Mouse (Mus musculus) neural tube, embryonic 15.5 days (tissue): ENCODE measurements around the gene Nsl1. TPM values are rescaled to one million over a fixed set of nuclear protein-coding genes. Genes with fewer than 3 reads are reported as not detected.
"Not testable (repeated sequence)": the region's sequence is repeated elsewhere in the genome, so short reads cannot be mapped to it uniquely, and the experiment has no call there.

ENCODE experiments used
- ATAC-seq: fragments of 200-750 bp; cut with Nextera tagmentation; 2 replicates; pipeline ENCODE4 v1.8.0; 2017; ENCODE audit warnings: mild to moderate bottlenecking, moderate TSS enrichment, moderate library complexity; ENCODE audit not compliant: low FRiP score
- H3K27ac ChIP-seq: fragments of 300-500 bp; sonication (generic); replicated peaks from 2 replicates; pipeline ENCODE4 v1.5.1; 2015; ENCODE audit warnings: mild to moderate bottlenecking, inconsistent platforms
- H3K27me3 ChIP-seq: fragments of 300-500 bp; sonication (generic); replicated peaks from 2 replicates; pipeline ENCODE4 v1.6.1; 2015; ENCODE audit warnings: inconsistent platforms
- H3K36me3 ChIP-seq: fragments of 300-500 bp; sonication (generic); 2 replicates; pipeline ENCODE4 v1.6.1; 2015; ENCODE audit warnings: inconsistent platforms
- H3K4me1 ChIP-seq: fragments of 300-500 bp; sonication (generic); 2 replicates; pipeline ENCODE4 v1.6.1; 2015; ENCODE audit warnings: inconsistent platforms
- H3K4me2 ChIP-seq: fragments of 300-500 bp; sonication (generic); 2 replicates; pipeline ENCODE4 v1.6.1; 2015; ENCODE audit warnings: inconsistent platforms, mild to moderate bottlenecking, moderate library complexity
- H3K4me3 ChIP-seq: fragments of 300-500 bp; sonication (generic); replicated peaks from 2 replicates; pipeline ENCODE4 v1.5.1; 2015; ENCODE audit warnings: mild to moderate bottlenecking, inconsistent platforms
- H3K9ac ChIP-seq: fragments of 300-500 bp; sonication (generic); replicated peaks from 2 replicates; pipeline ENCODE4 v1.6.1; 2015; ENCODE audit warnings: mild to moderate bottlenecking, inconsistent platforms
- H3K9me3 ChIP-seq: fragments of 300-500 bp; sonication (generic); replicated peaks from 2 replicates; pipeline ENCODE4 v1.6.1; 2016; ENCODE audit warnings: inconsistent platforms
- WGBS: fragments of 180-500 bp; shearing (Covaris S2); methylation state at CpG from one replicate; pipeline ENCODE4 v1.1.7; 2015; ENCODE audit warnings: mixed read lengths; 5-methylcytosine and 5-hydroxymethylcytosine counted together
- polyA plus RNA-seq: library from polyadenylated mRNA; unstranded; fragments of >200 nt; fragmentation: Nextera tagmentation; extraction: Ambion mirVana; gene quantifications from 2 replicates; pipeline ENCODE4 v1.2.1, GENCODE M21; 2015

Gene Nsl1
- polyA plus RNA-seq, 1 experiment from 2014 or later, result 4.6 TPM

- not testable (repeated sequence) for ATAC-seq, H3K9me3 ChIP-seq, H3K9ac ChIP-seq, H3K27me3 ChIP-seq, H3K4me3 ChIP-seq, H3K4me1 ChIP-seq, H3K36me3 ChIP-seq, H3K4me2 ChIP-seq, H3K27ac ChIP-seq
- WGBS, result 85% methylated on average over 6 of the region's 6 CpGs
Observed at GRCm38 (mm10) chr1:191030922-191031425, 31.8 kb upstream of the Nsl1 start.

GRCm38 (mm10) chr1:191035649-191036048 is 27.2 kb upstream of the Nsl1 start:
- Histone ChIP-seq H3K4me1 (no peaks in the 10 kb centered on the region), H3K9ac (no peak overlapping the region), H3K27me3 (no peaks in the 10 kb centered on the region), H3K4me2 (no peak overlapping the region), H3K9me3 (no peaks in the 10 kb centered on the region), H3K27ac (no peak overlapping the region), H3K36me3 (no peaks in the 10 kb centered on the region), H3K4me3 (no peak overlapping the region)
- no peak for ATAC-seq
- WGBS, result 41% methylated on average over 4 of the region's 4 CpGs

GRCm38 (mm10) chr1:191036554-191037334 is 26.1 kb upstream of the Nsl1 start, which contains the start of gene Spata45:
Spata45 (plus strand) TSS chr1:191036639.
- Histone ChIP-seq H3K9ac (no peak within 1 kb of the TSS), H3K4me1 (no peaks in the 10 kb centered on the region), H3K36me3 (no peaks in the 10 kb centered on the region), H3K9me3 (no peaks in the 10 kb centered on the region), H3K27ac (no peak within 1 kb of the TSS), H3K27me3 (no peaks in the 10 kb centered on the region), H3K4me3 (no peak within 1 kb of the TSS), H3K4me2 (no peak within 1 kb of the TSS)
- WGBS, result 83% methylated on average over 6 of the region's 6 CpGs
- ATAC-seq, result no peak

GRCm38 (mm10) chr1:191037999-191038398 is 24.8 kb upstream of the Nsl1 start:
- Histone ChIP-seq H3K4me3 (no peak overlapping the region), H3K27me3 (no peaks in the 10 kb centered on the region), H3K27ac (no peak overlapping the region), H3K36me3 (no peaks in the 10 kb centered on the region), H3K9ac (no peak overlapping the region), H3K4me2 (no peak overlapping the region), H3K9me3 (no peaks in the 10 kb centered on the region), H3K4me1 (no peaks in the 10 kb centered on the region)
- no peak for ATAC-seq
- 96% methylated on average over 4 of the region's 4 CpGs for WGBS

- ATAC-seq, result no peak
- no peak overlapping the region for H3K27ac ChIP-seq
- H3K9me3 ChIP-seq, result no peaks in the 10 kb centered on the region
- H3K36me3 ChIP-seq, result no peaks in the 10 kb centered on the region; the same call in 1 of the 2 replicates
- no peaks in the 10 kb centered on the region for H3K4me1 ChIP-seq
- H3K9ac ChIP-seq, result no peak overlapping the region
- no peak overlapping the region for H3K4me2 ChIP-seq
- no peaks in the 10 kb centered on the region for H3K27me3 ChIP-seq
- H3K4me3 ChIP-seq, result no peak overlapping the region
Observed at GRCm38 (mm10) chr1:191041352-191041751, 21.5 kb upstream of the Nsl1 start.

- no peaks in the 10 kb centered on the region for H3K27me3 ChIP-seq
- H3K4me2 ChIP-seq, result no peak overlapping the region
- WGBS, result 87% methylated on average over 5 of the region's 5 CpGs
- no peak overlapping the region for H3K4me3 ChIP-seq
- H3K9ac ChIP-seq, result no peak overlapping the region
- no peak overlapping the region for H3K27ac ChIP-seq
- no peaks in the 10 kb centered on the region; the same call in 1 of the 2 replicates for H3K36me3 ChIP-seq
- no peak for ATAC-seq
- H3K9me3 ChIP-seq, result no peaks in the 10 kb centered on the region
- H3K4me1 ChIP-seq, result no peaks in the 10 kb centered on the region
Observed at GRCm38 (mm10) chr1:191042106-191042505, 20.7 kb upstream of the Nsl1 start.

- Histone ChIP-seq H3K9ac (no peak overlapping the region), H3K9me3 (no peaks in the 10 kb centered on the region), H3K27ac (no peak overlapping the region), H3K36me3 (no peaks in the 10 kb centered on the region; the same call in 1 of the 2 replicates), H3K4me1 (no peaks in the 10 kb centered on the region), H3K27me3 (no peaks in the 10 kb centered on the region), H3K4me2 (no peak overlapping the region), H3K4me3 (no peak overlapping the region)
- WGBS, result 87% methylated on average over 3 of the region's 3 CpGs
- ATAC-seq, result no peak
Observed at GRCm38 (mm10) chr1:191042688-191043087, 20.1 kb upstream of the Nsl1 start.

GRCm38 (mm10) chr1:191045264-191045663 is 17.5 kb upstream of the Nsl1 start:
- Histone ChIP-seq H3K4me3 (no peak overlapping the region), H3K36me3 (no peaks in the 10 kb centered on the region; the same call in 1 of the 2 replicates), H3K9me3 (no peaks in the 10 kb centered on the region), H3K27ac (no peak overlapping the region), H3K9ac (no peak overlapping the region), H3K4me1 (no peaks in the 10 kb centered on the region), H3K27me3 (no peaks in the 10 kb centered on the region), H3K4me2 (no peak overlapping the region)
- 100% methylated on average over 2 of the region's 2 CpGs for WGBS
- ATAC-seq, result no peak

- no peak overlapping the region for H3K27ac ChIP-seq
- H3K27me3 ChIP-seq, result no peaks in the 10 kb centered on the region
- no peak for ATAC-seq
- no peak overlapping the region for H3K4me3 ChIP-seq
- 73% methylated on average over 7 of the region's 7 CpGs for WGBS
- H3K36me3 ChIP-seq, result no peaks in the 10 kb centered on the region; the same call in 1 of the 2 replicates
- H3K9ac ChIP-seq, result no peak overlapping the region
- no peaks in the 10 kb centered on the region for H3K9me3 ChIP-seq
- H3K4me2 ChIP-seq, result no peak overlapping the region
- H3K4me1 ChIP-seq, result no peaks in the 10 kb centered on the region
Observed at GRCm38 (mm10) chr1:191046231-191046824, 16.5 kb upstream of the Nsl1 start.

- H3K4me1 ChIP-seq, result no peaks in the 10 kb centered on the region
Observed at GRCm38 (mm10) chr1:191053555-191053954, 9.3 kb upstream of the Nsl1 start.

GRCm38 (mm10) chr1:191054870-191055532 is 7.8 kb upstream of the Nsl1 start:
- Histone ChIP-seq H3K27me3 (no peaks in the 10 kb centered on the region), H3K4me2 (no peak overlapping the region), H3K27ac (no peak overlapping the region), H3K9me3 (no peaks in the 10 kb centered on the region), H3K9ac (no peak overlapping the region), H3K36me3 (no peaks in the 10 kb centered on the region), H3K4me1 (no peaks in the 10 kb centered on the region), H3K4me3 (no peak overlapping the region)
- 76% methylated on average over 8 of the region's 8 CpGs for WGBS
- no peak for ATAC-seq

More at GRCm38 (mm10) chr1:191053555-191053954, 9.3 kb upstream of the Nsl1 start:
- Histone ChIP-seq H3K27me3 (no peaks in the 10 kb centered on the region), H3K4me2 (no peak overlapping the region), H3K36me3 (no peaks in the 10 kb centered on the region), H3K9ac (no peak overlapping the region), H3K4me3 (no peak overlapping the region), H3K9me3 (no peaks in the 10 kb centered on the region), H3K27ac (no peak overlapping the region)
- no peak for ATAC-seq
- 90% methylated on average over 3 of the region's 3 CpGs for WGBS

GRCm38 (mm10) chr1:191055533-191055873 is 7.3 kb upstream of the Nsl1 start:
- 76% methylated on average over 2 of the region's 2 CpGs for WGBS
- H3K4me1 ChIP-seq, result no peaks in the 10 kb centered on the region
- H3K4me2 ChIP-seq, result no peak overlapping the region
- H3K9ac ChIP-seq, result no peak overlapping the region
- no peak overlapping the region for H3K27ac ChIP-seq
- ATAC-seq, result no peak
- no peaks in the 10 kb centered on the region for H3K9me3 ChIP-seq
- no peaks in the 10 kb centered on the region for H3K27me3 ChIP-seq
- H3K36me3 ChIP-seq, result no peaks in the 10 kb centered on the region
- H3K4me3 ChIP-seq, result no peak overlapping the region
